Mouse (Mus musculus) layer of hippocampus, postnatal 36 days (tissue): ENCODE results near the gene Cnnm4. TPM values are rescaled to one million over a fixed set of nuclear protein-coding genes. Genes with fewer than 3 reads are reported as not detected.
A peak's percentile ranks its signal among the peaks of the same experiment; 100 is the strongest.

Experiments used
- DNase-seq, 2 experiments: peaks; one replicate each; pipeline ENCODE4 v3.0.0; 2022
- microRNA-seq, 2 experiments: library from miRNA; unstranded; fragments of <30 nt; microRNA quantifications; one replicate each; pipeline ENCODE4 v1.2.0; 2021
- total RNA-seq, 2 experiments: library from RNA; stranded (reverse); gene quantifications; 2 replicates each; pipeline ENCODE4 v1.2.3; 2021

Cnnm4 gene
- total RNA-seq, 2 experiments from 2014 or later, result 15.4 to 17.0 TPM

- DNase-seq, result no peak
These were observed 74.0 kb downstream of the Cnnm4 start for GRCm38 (mm10) chr1:36545382-36545781.

- no peak for DNase-seq
These were observed 74.6 kb downstream of the Cnnm4 start for GRCm38 (mm10) chr1:36545845-36546600.

- peak; percentile 96 to 98 for DNase-seq
These were observed 75.6 kb downstream of the Cnnm4 start, which contains the start of gene Ankrd39 for GRCm38 (mm10) chr1:36546888-36547471. TSS of gene Ankrd39 (minus strand) at chr1:36547445.

GRCm38 (mm10) chr1:36547981-36548598, 76.7 kb downstream of the Cnnm4 start:
- DNase-seq, result no peak

- no peak for DNase-seq
These were observed 77.4 kb downstream of the Cnnm4 start for GRCm38 (mm10) chr1:36548771-36549170.

GRCm38 (mm10) chr1:36549491-36549890, 78.1 kb downstream of the Cnnm4 start:
- no peak for DNase-seq

- DNase-seq, result no peak
These were observed 78.8 kb downstream of the Cnnm4 start for GRCm38 (mm10) chr1:36550075-36550863.

- no peak for DNase-seq
These were observed 80.5 kb downstream of the Cnnm4 start for GRCm38 (mm10) chr1:36551904-36552303.

- DNase-seq, result no peak
These were observed 81.1 kb downstream of the Cnnm4 start for GRCm38 (mm10) chr1:36552506-36552905.

GRCm38 (mm10) chr1:36554633-36555399, 83.4 kb downstream of the Cnnm4 start:
- no peak for DNase-seq

- peak in 1 of 2 experiments; percentile 23 for DNase-seq
These were observed 84.5 kb downstream of the Cnnm4 start for GRCm38 (mm10) chr1:36555798-36556395.

- peak; percentile 88 to 93 for DNase-seq
These were observed 85.4 kb downstream of the Cnnm4 start for GRCm38 (mm10) chr1:36556553-36557456.

GRCm38 (mm10) chr1:36557457-36558011, 86.1 kb downstream of the Cnnm4 start:
- peak in 1 of 2 experiments; percentile 72 for DNase-seq

Small RNA genes lying within 50 kb of the gene (microRNA-seq; reads per million reads assigned to microRNA genes)
- gene Gm47280, result 0 reads per million in 2 experiments

Other genes starting within 250 kb of the Cnnm4 start
- 10 to 100 TPM; 43.9 to 48.1 TPM for gene Uggt1, start 226.9 kb upstream of the Cnnm4 start, total RNA-seq
- under 1 TPM; 0.51 to 0.67 TPM for gene Neurl3, start 196.9 kb upstream of the Cnnm4 start, total RNA-seq
- gene Arid5a, start 163.9 kb upstream of the Cnnm4 start, total RNA-seq, result 10 to 100 TPM; 12.6 to 14.9 TPM
- gene Kansl3, start 102.4 kb upstream of the Cnnm4 start, total RNA-seq, result 10 to 100 TPM; 70.3 to 74.4 TPM
- gene Fer1l5, start 99.3 kb upstream of the Cnnm4 start, total RNA-seq, result not detected
- gene Lman2l, start 26.3 kb upstream of the Cnnm4 start, total RNA-seq, result 10 to 100 TPM; 77.4 to 78.5 TPM
- 10 to 100 TPM; 29.0 to 39.0 TPM for gene Cnnm3, start 40.2 kb downstream of the Cnnm4 start, total RNA-seq
- 1 to 10 TPM; 7.9 to 8.5 TPM for gene Ankrd23, start 65.3 kb downstream of the Cnnm4 start, total RNA-seq
- gene Gm42417, start 67.8 kb downstream of the Cnnm4 start, total RNA-seq, result not detected
- gene Ankrd39, start 75.8 kb downstream of the Cnnm4 start, total RNA-seq, result 10 to 100 TPM; 11.9 to 12.6 TPM
- gene Sema4c, start 86.7 kb downstream of the Cnnm4 start, total RNA-seq, result 10 to 100 TPM; 11.4 to 11.6 TPM
- not detected for gene Fam178b, start 211.6 kb downstream of the Cnnm4 start, total RNA-seq
- gene Cox5b, start 219.8 kb downstream of the Cnnm4 start, total RNA-seq, result 100 to 1,000 TPM; 648 to 684 TPM
- gene 4933424G06Rik, start 238.5 kb downstream of the Cnnm4 start, total RNA-seq, result not detected
- gene Actr1b, start 242.8 kb downstream of the Cnnm4 start, total RNA-seq, result 100 to 1,000 TPM; 246 to 247 TPM